ENCODE assay signal across 8 mouse cellular contexts in the genomic region with DNA sequence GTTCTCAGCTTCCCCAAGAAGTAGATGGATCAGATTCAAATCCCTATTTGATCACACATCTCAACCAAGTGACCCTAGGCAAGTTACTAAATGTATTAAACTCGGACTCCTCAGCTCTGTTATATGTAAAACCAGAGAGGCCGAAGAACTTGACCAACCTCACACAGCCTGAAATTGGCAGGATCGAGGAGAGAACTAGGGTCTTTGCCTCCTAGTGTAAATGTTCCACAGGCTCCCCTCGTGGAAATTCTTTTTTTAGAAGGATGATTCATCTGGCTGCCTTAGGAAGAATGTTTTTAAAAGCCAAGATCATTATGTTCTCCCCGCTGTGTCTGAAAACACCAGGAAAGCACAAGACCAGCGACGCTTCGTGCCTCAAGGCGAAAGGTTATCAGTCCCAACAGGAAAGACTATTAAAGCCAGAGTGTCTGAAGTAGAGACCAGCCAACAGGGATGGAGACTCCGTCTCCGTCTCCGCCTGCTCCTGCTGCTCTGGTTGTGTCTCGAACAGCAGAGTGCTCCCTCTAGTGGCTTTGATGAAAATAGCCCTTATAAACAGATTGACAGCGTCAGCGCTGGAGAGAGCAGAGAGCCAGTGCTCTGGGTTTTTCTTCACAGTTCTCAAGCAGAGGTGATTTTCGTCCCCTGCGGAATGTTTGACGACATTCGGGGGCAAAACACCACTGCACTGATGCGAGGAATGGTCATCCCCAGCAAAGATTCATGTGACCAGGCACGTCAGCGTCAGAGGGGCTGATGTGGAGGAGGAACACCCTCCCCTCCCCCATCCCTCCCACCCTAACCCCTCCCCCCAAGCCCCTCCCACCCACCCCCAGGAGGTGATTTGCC. TPM values are rescaled to one million over a fixed set of nuclear protein-coding genes. Genes with fewer than 3 reads are reported as not detected.
A peak's percentile ranks its signal among the peaks of the same experiment; 100 is the strongest.
DNase-seq lines count a peak whose midpoint lies in the region; ATAC-seq and TF ChIP-seq lines count a peak whose summit lies in the region.

No protein-coding gene starts in this region.

- no peaks in the 10 kb centered on the region for H3K79me2 ChIP-seq in MEL (ENCODE audit: control insufficient read depth, insufficient read depth, low read length, poor library complexity)

- peak; percentile 73 for TF ChIP-seq RAD21 in MEL (IDR thresholded peaks at IDR 0.05; ENCODE audit: low read depth, low read length)

- no peaks in the 10 kb centered on the region for H3K9me3 ChIP-seq in MEL (replicated peaks; ENCODE audit: insufficient read depth, low read length)
- H3K9me3 ChIP-seq in forebrain, embryonic 15.5 days = no peaks in the 10 kb centered on the region
- no peaks in the 10 kb centered on the region for H3K9me3 ChIP-seq in neural tube, embryonic 14.5 days (ENCODE audit: control insufficient read depth, low read length)

- peak overlapping the region; percentile 43 for H3K4me2 ChIP-seq in forebrain, embryonic 15.5 days (replicated peaks)
- peak overlapping the region; percentile 45 for H3K4me2 ChIP-seq in neural tube, embryonic 14.5 days (ENCODE audit: low read depth, low read length)

- peaks cover 0 to 15% of the 10 kb centered on the region in 2 experiments; a peak in 2 of 4 replicates for H3K36me3 ChIP-seq in MEL (ENCODE audit: control insufficient read depth in 1 of 2, insufficient read depth in 2 of 2, low read length in 2 of 2)
- H3K36me3 ChIP-seq in forebrain, embryonic 15.5 days = no peaks in the 10 kb centered on the region
- H3K36me3 ChIP-seq in neural tube, embryonic 14.5 days (ENCODE audit: control insufficient read depth, insufficient read depth, low read length) = no peaks in the 10 kb centered on the region

- DNase-seq in MEL (ENCODE audit: low read depth, low spot score) = peak; percentile 91
- peak; percentile 81 for DNase-seq in cerebellum, adult 11-12 months
- peak; percentile 63 to 80 for DNase-seq in heart, postnatal 36 days
- DNase-seq in layer of hippocampus, adult 18-20 months (ENCODE audit: low spot score in 2 of 2) = peak; percentile 70 to 90
- DNase-seq in lung, adult 18-20 months = peak; percentile 77 to 86
- DNase-seq in thymus, adult 18-20 months = peak; percentile 35 to 54

- WGBS in forebrain, embryonic 15.5 days = 14% methylated on average over 22 of the region's 22 CpGs
- 13% methylated on average over 22 of the region's 22 CpGs for WGBS in neural tube, embryonic 14.5 days

- peak; percentile 65 to 92 (median 89) for TF ChIP-seq CTCF in MEL (IDR thresholded peaks at IDR 0.05 in 2 of 3, conservative IDR thresholded peaks at IDR 0.05 in 1 of 3; ENCODE audit: control insufficient read depth in 1 of 3, insufficient read depth in 1 of 3, low read depth in 2 of 3, low read length in 3 of 3, poor library complexity in 1 of 3, severe bottlenecking in 1 of 3)

- H3K4me1 ChIP-seq in MEL (ENCODE audit: control insufficient read depth in 1 of 2, insufficient read depth in 2 of 2, low read length in 2 of 2) = peaks cover 3 to 20% of the 10 kb centered on the region in 2 experiments; a peak in 3 of 4 replicates
- peaks cover 3% of the 10 kb centered on the region; the same call in 1 of the 2 replicates for H3K4me1 ChIP-seq in forebrain, embryonic 15.5 days
- H3K4me1 ChIP-seq in neural tube, embryonic 14.5 days (ENCODE audit: control insufficient read depth, insufficient read depth, low read length) = no peaks in the 10 kb centered on the region

- peak overlapping the region; percentile 34 to 52; a peak in 3 of 4 replicates for H3K4me3 ChIP-seq in MEL (ENCODE audit: control insufficient read depth in 1 of 2, insufficient read depth in 1 of 2, low read depth in 2 of 2, low read length in 2 of 2)
- H3K4me3 ChIP-seq in forebrain, embryonic 15.5 days = peak overlapping the region; percentile 35
- H3K4me3 ChIP-seq in neural tube, embryonic 14.5 days (ENCODE audit: low read depth, low read length) = peak overlapping the region; percentile 31

- TF ChIP-seq POLR2A in MEL (IDR thresholded peaks at IDR 0.05; ENCODE audit: control insufficient read depth in 1 of 2, insufficient read depth in 1 of 2, low read depth in 1 of 2, low read length in 2 of 2, poor library complexity in 1 of 2) = no peak

- H3K9ac ChIP-seq in MEL (ENCODE audit: control insufficient read depth, low read depth, low read length, poor library complexity, severe bottlenecking) = peak overlapping the region; percentile 37; the same call in 1 of the 2 replicates
- peak overlapping the region; percentile 32; the same call in 1 of the 2 replicates for H3K9ac ChIP-seq in forebrain, embryonic 15.5 days (replicated peaks)
- peak overlapping the region; percentile 34; the same call in 1 of the 2 replicates for H3K9ac ChIP-seq in neural tube, embryonic 14.5 days (replicated peaks; ENCODE audit: low read depth, low read length)

- H3K27ac ChIP-seq in MEL (ENCODE audit: control insufficient read depth, low read depth, low read length) = no peak overlapping the region
- peak overlapping the region; percentile 66 for H3K27ac ChIP-seq in forebrain, embryonic 15.5 days (replicated peaks)
- H3K27ac ChIP-seq in neural tube, embryonic 14.5 days (ENCODE audit: low read depth, low read length) = peak overlapping the region; percentile 64; the same call in 1 of the 2 replicates

- peak; percentile 98 for ATAC-seq in forebrain, embryonic 15.5 days (replicated peaks)
- peak; percentile 97 for ATAC-seq in neural tube, embryonic 14.5 days (ENCODE audit: low read depth)

- no peak for TF ChIP-seq EP300 in MEL (IDR thresholded peaks at IDR 0.05; ENCODE audit: low read depth in 1 of 2, low read length in 2 of 2)

- intact Hi-C loops in heart, postnatal 36 days (cut with DNase I) = loop anchor here (1.0 to 2.0 kb wide), 2 partner anchors 38 to 90 kb away; no protein-coding TSS in a partner anchor

- no peaks in the 10 kb centered on the region for H3K27me3 ChIP-seq in MEL (ENCODE audit: control insufficient read depth in 1 of 2, insufficient read depth in 2 of 2, low read length in 2 of 2)
- H3K27me3 ChIP-seq in forebrain, embryonic 15.5 days = no peaks in the 10 kb centered on the region
- no peaks in the 10 kb centered on the region for H3K27me3 ChIP-seq in neural tube, embryonic 14.5 days (ENCODE audit: control insufficient read depth, insufficient read depth, low read length)

TF ChIP-seq in MEL, 35 proteins besides CTCF, POLR2A, EP300 and RAD21:
- TF ChIP-seq GATA1 (IDR thresholded peaks at IDR 0.05; ENCODE audit: low read depth, low read length) (no peak), ZC3H11A (IDR thresholded peaks at IDR 0.05; ENCODE audit: low read depth, low read length) (peak; percentile 58), SIN3A (IDR thresholded peaks at IDR 0.05; ENCODE audit: low read length) (peak; percentile 82), USF1 (IDR thresholded peaks at IDR 0.05; ENCODE audit: low read depth, low read length) (peak; percentile 16; the same call in 1 of the 2 replicates), MAX (IDR thresholded peaks at IDR 0.05; ENCODE audit: low read length) (peak; percentile 44; the same call in 1 of the 2 replicates), BHLHE40 (IDR thresholded peaks at IDR 0.05; ENCODE audit: borderline replicate concordance, low read depth, low read length) (no peak; the same call in 1 of the 2 replicates), MYB (IDR thresholded peaks at IDR 0.05; ENCODE audit: low read depth, low read length) (no peak), ZNF384 (IDR thresholded peaks at IDR 0.05; ENCODE audit: low read depth, low read length) (0 out of 2 replicates have a peak, but pooled peaks have one; percentile 6), ETS1 (IDR thresholded peaks at IDR 0.05; ENCODE audit: low read depth, low read length) (0 out of 2 replicates have a peak, but pooled peaks have one; percentile 10), TCF12 (IDR thresholded peaks at IDR 0.05; ENCODE audit: low read depth, low read length) (peak; percentile 20; the same call in 1 of the 2 replicates), MAFK (IDR thresholded peaks at IDR 0.05; ENCODE audit: borderline replicate concordance, low read depth, low read length) (no peak), TBP (IDR thresholded peaks at IDR 0.05; ENCODE audit: low read depth, low read length) (peak; percentile 45; the same call in 1 of the 2 replicates), CHD1 (IDR thresholded peaks at IDR 0.05; ENCODE audit: low read depth, low read length) (no peak), MXI1 (IDR thresholded peaks at IDR 0.05; ENCODE audit: low read depth, low read length) (peak; percentile 28; the same call in 1 of the 2 replicates), UBTF (IDR thresholded peaks at IDR 0.05; ENCODE audit: borderline replicate concordance, insufficient read depth, low read depth, low read length) (no peak), HCFC1 (IDR thresholded peaks at IDR 0.05; ENCODE audit: low read depth, low read length) (peak; percentile 51; the same call in 1 of the 2 replicates), SMC3 (IDR thresholded peaks at IDR 0.05; ENCODE audit: low read depth, low read length) (peak; percentile 83)

RNA-seq across cellular contexts. Expression of gene Zbtb38, which starts 6.3 kb away (rescaled TPM):
- total RNA-seq in MEL (2012; rRNA removed) = 10.9 TPM in 2 replicates
- polyA plus RNA-seq in MEL (2012; ENCODE audit: insufficient read depth in 1 of 2, insufficient read length in 2 of 2, low read depth in 1 of 2, low replicate concordance in 2 of 2, missing spikeins in 1 of 2) = 10 to 100 TPM; 12.2 to 65.0 TPM
- polyA plus RNA-seq in forebrain, embryonic 15.5 days (2015; fragmentation: Nextera tagmentation; extraction: Ambion mirVana) = 48.2 and 51.0 TPM in 2 replicates
- total RNA-seq in heart, postnatal 36 days (2021) = 10 to 100 TPM; 39.1 to 39.8 TPM
- total RNA-seq in layer of hippocampus, adult 18-20 months (2021) = 10 to 100 TPM; 65.0 to 65.8 TPM
- 55.0 and 71.2 TPM in 2 replicates for polyA plus RNA-seq in neural tube, embryonic 14.5 days (2014; fragmentation: Nextera tagmentation; extraction: Ambion mirVana)
